ENCODE assay signal across 11 mouse cellular contexts in the genomic region with DNA sequence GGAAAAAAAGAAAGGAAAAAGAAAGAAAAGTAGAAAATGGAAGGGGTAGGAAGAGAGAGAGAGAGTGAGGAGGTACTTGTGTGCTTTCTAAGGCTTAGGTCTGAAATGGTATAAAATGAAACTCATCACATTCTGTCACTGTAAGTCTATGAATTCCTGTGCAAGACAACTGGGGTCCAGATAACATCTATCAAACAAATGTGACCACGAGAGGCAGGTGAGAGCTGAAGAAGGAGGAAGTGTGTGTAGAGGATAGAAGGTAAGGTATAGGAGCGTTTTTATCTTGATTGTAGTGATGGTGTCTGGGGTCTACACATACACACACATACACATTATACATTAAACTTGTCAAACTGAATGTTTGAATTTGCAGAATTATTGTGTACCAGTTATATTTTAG.
"Had no signal": no experiment of that assay in that cellular context is flagged by ENCODE, and none has a peak within 500 bp of the region (broad histone marks: within the 10 kb centered on the region; RNA-seq: fewer than 3 reads in every experiment).

No protein-coding gene starts in this region.

- DNase-seq: liver, embryonic 13.5 days; liver, postnatal 0 days; lung, adult 2 months; lung, postnatal 4 days; retina, postnatal 1 day; right cerebral cortex, postnatal 14 days; thymus, adult 18-20 months; thymus, postnatal 4 days had no signal

- ATAC-seq: liver, postnatal 0 days; lung, postnatal 0 days; midbrain, embryonic 13.5 days; midbrain, embryonic 16.5 days had no signal
